Mouse (Mus musculus): ENCODE results near the gene Prkn.

DNA sequence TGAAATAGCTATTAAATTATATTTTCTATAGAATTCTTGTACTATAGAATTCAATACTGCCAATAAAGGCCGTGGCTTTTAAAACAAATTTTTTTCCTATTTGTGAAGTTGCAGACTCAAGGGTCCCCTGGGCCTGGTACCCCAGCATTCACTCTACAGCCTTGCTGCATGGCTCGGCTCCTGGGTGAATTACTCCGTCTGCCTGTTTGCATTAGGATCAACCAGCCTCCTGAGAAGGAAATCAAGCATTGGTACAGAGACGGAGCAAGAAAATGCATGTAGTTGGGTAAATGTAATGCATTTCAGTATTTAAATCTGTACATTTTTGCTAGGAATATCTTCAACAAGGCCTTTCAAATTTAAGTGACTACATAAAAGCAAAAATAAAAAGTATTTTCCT lies 33.5 kb upstream of the Prkn start:
- no peak for TF ChIP-seq POLR2A (IDR thresholded peaks at IDR 0.05; ENCODE audit: insufficient read depth, low read depth, low read length)
- no peak for TF ChIP-seq CTCF (IDR thresholded peaks at IDR 0.05)
